Mouse (Mus musculus): ENCODE data around the gene 1700016H13Rik.

DNA sequence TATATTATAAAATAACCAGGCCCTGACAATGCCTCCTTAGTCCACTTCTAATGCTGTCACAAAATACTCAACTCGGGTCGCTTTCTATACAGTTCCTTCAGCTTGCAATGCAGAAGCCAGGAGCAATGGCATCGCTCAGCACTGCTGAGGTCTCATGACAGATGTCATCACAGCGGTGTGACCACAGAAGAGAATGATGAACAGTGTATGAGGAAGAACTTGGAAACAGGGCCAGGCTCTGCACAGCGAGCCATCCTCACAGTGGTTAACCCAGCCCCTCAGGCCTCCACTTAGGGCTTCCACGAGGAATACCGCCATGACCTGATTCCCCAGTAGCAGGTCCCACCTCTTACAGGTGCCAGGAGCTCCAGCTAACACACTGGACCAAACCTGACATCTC, 41.5 kb downstream of the 1700016H13Rik start:
- TF ChIP-seq CTCF (IDR thresholded peaks at IDR 0.05) (no peak), EP300 (IDR thresholded peaks at IDR 0.05) (no peak)
